Mouse (Mus musculus): ENCODE data around the gene Olfr867. TPM values are rescaled to one million over a fixed set of nuclear protein-coding genes. Genes with fewer than 3 reads are reported as not detected.

Gene Olfr867
- not detected in 2 replicates for polyA plus RNA-seq (2015; fragmentation: Nextera tagmentation; extraction: Ambion mirVana)

GRCm38 (mm10) chr9:20057462-20057861 lies at the start of gene Olfr867:
Gene Olfr867, minus strand, starts transcription at chr9:20057562.
- Histone ChIP-seq H3K36me3 (ENCODE audit: control insufficient read depth, insufficient read depth, low read length) (no peaks in the 10 kb centered on the region), H3K4me1 (ENCODE audit: control insufficient read depth, insufficient read depth, low read length) (no peaks in the 10 kb centered on the region), H3K4me2 (ENCODE audit: low read length) (no peak within 1 kb of the TSS), H3K27me3 (ENCODE audit: control insufficient read depth, insufficient read depth, low read depth, low read length) (no peaks in the 10 kb centered on the region), H3K9me3 (replicated peaks; ENCODE audit: control insufficient read depth, low read length, poor library complexity, severe bottlenecking) (0 out of 2 replicates have a peak, but pooled peaks cover 2% of the 10 kb centered on the region), H3K27ac (ENCODE audit: low read length) (no peak within 1 kb of the TSS), H3K9ac (ENCODE audit: low read depth, low read length) (no peak within 1 kb of the TSS), H3K4me3 (ENCODE audit: low read depth, low read length) (no peak within 1 kb of the TSS)
- 66% methylated on average over 1 of the region's 1 CpGs for WGBS
- ATAC-seq = no peak

DNA sequence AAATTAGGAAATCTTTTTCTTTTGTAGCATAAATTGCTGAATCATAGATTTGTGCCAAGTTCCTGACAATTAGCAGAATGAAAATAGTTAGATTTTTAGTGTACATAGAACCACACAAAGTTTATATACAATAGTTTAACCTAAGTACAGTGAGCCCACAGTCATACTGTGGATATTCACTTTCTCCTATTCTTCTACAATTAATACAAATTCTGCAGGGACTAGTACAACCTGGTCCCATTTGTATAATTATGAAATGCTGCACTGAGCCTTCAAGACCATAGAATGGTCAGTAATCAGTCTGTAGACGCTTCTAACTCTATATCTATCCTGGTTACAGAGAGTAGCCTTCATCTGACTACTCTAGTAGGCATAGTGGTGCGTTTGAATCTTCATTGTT lies 41.0 kb upstream of the Olfr867 start, which contains the start of gene Olfr868:
TSS of gene Olfr868 (plus strand) at position 301 of the 400 bp plus-strand sequence.
- H3K9me3 ChIP-seq (replicated peaks; ENCODE audit: control insufficient read depth, low read length, poor library complexity, severe bottlenecking) = peaks cover 6% of the 10 kb centered on the region
- no peak within 1 kb of the TSS for H3K4me3 ChIP-seq (ENCODE audit: low read depth, low read length)
- WGBS = 40% methylated on average over 2 of the region's 2 CpGs
- H3K4me1 ChIP-seq (ENCODE audit: control insufficient read depth, insufficient read depth, low read length) = no peaks in the 10 kb centered on the region
- H3K27me3 ChIP-seq (ENCODE audit: control insufficient read depth, insufficient read depth, low read depth, low read length) = no peaks in the 10 kb centered on the region
- ATAC-seq = no peak
- H3K4me2 ChIP-seq (ENCODE audit: low read length) = no peak within 1 kb of the TSS
- no peaks in the 10 kb centered on the region for H3K36me3 ChIP-seq (ENCODE audit: control insufficient read depth, insufficient read depth, low read length)
- no peak within 1 kb of the TSS for H3K9ac ChIP-seq (ENCODE audit: low read depth, low read length)
- H3K27ac ChIP-seq (ENCODE audit: low read length) = no peak within 1 kb of the TSS

- Histone ChIP-seq H3K36me3 (ENCODE audit: control insufficient read depth, insufficient read depth, low read length) (no peaks in the 10 kb centered on the region), H3K4me1 (ENCODE audit: control insufficient read depth, insufficient read depth, low read length) (no peaks in the 10 kb centered on the region), H3K27ac (ENCODE audit: low read length) (no peak overlapping the region), H3K4me2 (ENCODE audit: low read length) (no peak overlapping the region), H3K9ac (ENCODE audit: low read depth, low read length) (no peak overlapping the region), H3K27me3 (ENCODE audit: control insufficient read depth, insufficient read depth, low read depth, low read length) (no peaks in the 10 kb centered on the region), H3K9me3 (replicated peaks; ENCODE audit: control insufficient read depth, low read length, poor library complexity, severe bottlenecking) (peaks cover 10% of the 10 kb centered on the region; the same call in 1 of the 2 replicates), H3K4me3 (ENCODE audit: low read depth, low read length) (no peak overlapping the region)
- no peak for ATAC-seq
- WGBS = 69% methylated on average over 7 of the region's 7 CpGs
Observed at GRCm38 (mm10) chr9:20073523-20074177, 16.3 kb upstream of the Olfr867 start.

DNA sequence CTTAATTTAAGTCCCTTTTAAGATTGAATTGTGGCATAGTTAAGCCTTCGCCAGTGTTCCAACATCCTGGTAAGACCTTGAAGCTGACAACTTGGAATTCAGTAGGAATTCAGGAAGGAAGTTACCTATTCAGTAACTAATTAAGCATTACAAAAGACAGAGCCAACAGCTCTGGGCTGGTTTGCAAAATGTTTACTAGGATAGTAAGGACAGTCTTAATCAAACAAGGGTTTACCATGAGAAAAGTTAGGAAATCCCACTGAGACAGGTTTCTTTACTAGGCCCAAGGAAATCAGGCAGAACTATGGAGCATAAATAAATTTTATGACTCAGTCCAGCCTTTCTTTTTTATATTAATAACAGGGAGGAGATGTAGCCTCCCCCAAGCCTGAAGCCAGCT lies 13.9 kb upstream of the Olfr867 start:
- H3K4me1 ChIP-seq (ENCODE audit: control insufficient read depth, insufficient read depth, low read length) = no peaks in the 10 kb centered on the region
- H3K9ac ChIP-seq (ENCODE audit: low read depth, low read length) = no peak overlapping the region
- no peak overlapping the region for H3K4me3 ChIP-seq (ENCODE audit: low read depth, low read length)
- no peaks in the 10 kb centered on the region for H3K27me3 ChIP-seq (ENCODE audit: control insufficient read depth, insufficient read depth, low read depth, low read length)
- WGBS = 95% methylated on average over 1 of the region's 1 CpGs
- no peak overlapping the region for H3K27ac ChIP-seq (ENCODE audit: low read length)
- H3K4me2 ChIP-seq (ENCODE audit: low read length) = no peak overlapping the region
- no peaks in the 10 kb centered on the region for H3K36me3 ChIP-seq (ENCODE audit: control insufficient read depth, insufficient read depth, low read length)
- no peak for ATAC-seq
- peaks cover 10% of the 10 kb centered on the region; the same call in 1 of the 2 replicates for H3K9me3 ChIP-seq (replicated peaks; ENCODE audit: control insufficient read depth, low read length, poor library complexity, severe bottlenecking)

DNA sequence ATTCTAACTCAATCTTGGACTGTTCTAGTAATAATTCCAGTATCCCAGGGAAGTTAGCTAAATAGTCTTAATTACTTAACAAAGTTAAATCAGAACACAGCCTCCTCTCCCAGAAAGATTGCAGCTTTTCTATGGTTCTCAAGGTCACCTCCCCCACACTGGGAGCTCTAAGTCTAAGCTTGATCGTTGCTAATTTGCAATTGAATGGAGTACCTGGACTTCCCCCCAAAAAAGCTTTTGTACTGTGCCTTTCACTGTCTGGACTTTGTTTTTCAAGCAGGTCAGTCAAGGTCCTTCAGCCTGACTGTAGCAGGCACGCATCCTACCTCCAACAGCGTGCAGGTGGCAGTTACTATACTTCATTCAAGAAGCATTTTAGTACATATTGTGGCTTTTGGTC lies 12.9 kb upstream of the Olfr867 start:
- no peaks in the 10 kb centered on the region for H3K36me3 ChIP-seq (ENCODE audit: control insufficient read depth, insufficient read depth, low read length)
- H3K4me3 ChIP-seq (ENCODE audit: low read depth, low read length) = no peak overlapping the region
- H3K4me1 ChIP-seq (ENCODE audit: control insufficient read depth, insufficient read depth, low read length) = no peaks in the 10 kb centered on the region
- H3K27ac ChIP-seq (ENCODE audit: low read length) = no peak overlapping the region
- no peak overlapping the region for H3K9ac ChIP-seq (ENCODE audit: low read depth, low read length)
- H3K9me3 ChIP-seq (replicated peaks; ENCODE audit: control insufficient read depth, low read length, poor library complexity, severe bottlenecking) = peaks cover 10% of the 10 kb centered on the region; the same call in 1 of the 2 replicates
- no peak overlapping the region for H3K4me2 ChIP-seq (ENCODE audit: low read length)
- no peaks in the 10 kb centered on the region for H3K27me3 ChIP-seq (ENCODE audit: control insufficient read depth, insufficient read depth, low read depth, low read length)
- WGBS = 62% methylated on average over 3 of the region's 3 CpGs
- no peak for ATAC-seq

DNA sequence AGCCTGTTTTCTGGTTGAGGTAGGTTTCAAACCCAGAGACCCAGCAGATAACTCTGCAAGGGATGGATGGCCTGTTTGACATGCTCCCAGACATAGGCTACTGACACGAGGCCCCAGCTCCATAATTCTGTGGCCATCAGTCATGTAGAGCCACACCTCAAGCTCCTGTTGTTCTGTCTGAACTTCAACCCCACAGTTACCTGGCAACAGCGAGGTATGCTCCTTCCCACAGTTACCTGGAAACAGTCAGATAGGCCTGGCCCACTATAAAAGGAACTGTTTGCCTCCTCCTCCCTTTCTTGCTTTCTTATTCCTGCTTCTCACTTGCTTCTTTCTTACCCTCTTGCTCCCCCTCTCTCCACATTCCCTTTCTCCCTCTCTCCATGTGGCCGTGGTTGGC lies 9.4 kb downstream of the Olfr867 start:
- no peak overlapping the region for H3K4me2 ChIP-seq (ENCODE audit: low read length)
- H3K4me1 ChIP-seq (ENCODE audit: control insufficient read depth, insufficient read depth, low read length) = no peaks in the 10 kb centered on the region
- 72% methylated on average over 3 of the region's 3 CpGs for WGBS
- H3K27ac ChIP-seq (ENCODE audit: low read length) = no peak overlapping the region
- ATAC-seq = no peak
- H3K36me3 ChIP-seq (ENCODE audit: control insufficient read depth, insufficient read depth, low read length) = no peaks in the 10 kb centered on the region
- H3K4me3 ChIP-seq (ENCODE audit: low read depth, low read length) = no peak overlapping the region
- H3K9me3 ChIP-seq (replicated peaks; ENCODE audit: control insufficient read depth, low read length, poor library complexity, severe bottlenecking) = peaks cover 32% of the 10 kb centered on the region
- no peaks in the 10 kb centered on the region for H3K27me3 ChIP-seq (ENCODE audit: control insufficient read depth, insufficient read depth, low read depth, low read length)
- no peak overlapping the region for H3K9ac ChIP-seq (ENCODE audit: low read depth, low read length)

GRCm38 (mm10) chr9:20027935-20028334 lies 29.4 kb downstream of the Olfr867 start, which contains the start of gene Olfr866:
Gene Olfr866, minus strand, starts transcription at chr9:20028035.
- H3K9me3 ChIP-seq (replicated peaks; ENCODE audit: control insufficient read depth, low read length, poor library complexity, severe bottlenecking) = peaks cover 9% of the 10 kb centered on the region
- no peak for ATAC-seq
- H3K4me2 ChIP-seq (ENCODE audit: low read length) = no peak within 1 kb of the TSS
- H3K4me1 ChIP-seq (ENCODE audit: control insufficient read depth, insufficient read depth, low read length) = no peaks in the 10 kb centered on the region
- H3K4me3 ChIP-seq (ENCODE audit: low read depth, low read length) = no peak within 1 kb of the TSS
- 82% methylated on average over 2 of the region's 2 CpGs for WGBS
- no peak within 1 kb of the TSS for H3K9ac ChIP-seq (ENCODE audit: low read depth, low read length)
- H3K27me3 ChIP-seq (ENCODE audit: control insufficient read depth, insufficient read depth, low read depth, low read length) = no peaks in the 10 kb centered on the region
- H3K27ac ChIP-seq (ENCODE audit: low read length) = no peak within 1 kb of the TSS
- no peaks in the 10 kb centered on the region for H3K36me3 ChIP-seq (ENCODE audit: control insufficient read depth, insufficient read depth, low read length)

Small RNAs within 50 kb of the gene (microRNA-seq; reads per million reads assigned to microRNA genes)
- not detected for gene Gm26231
- not detected for gene Gm44395

Other genes with a start within 250 kb of the Olfr867 start
- not detected in 2 replicates for gene Olfr860, start 207.8 kb downstream of the Olfr867 start, polyA plus RNA-seq (2015; fragmentation: Nextera tagmentation; extraction: Ambion mirVana)
- not detected in 2 replicates for gene Olfr862, start 169.6 kb downstream of the Olfr867 start, polyA plus RNA-seq (2015; fragmentation: Nextera tagmentation; extraction: Ambion mirVana)
- 0.07 and 0.13 TPM in 2 replicates for gene Olfr77, start 140.7 kb downstream of the Olfr867 start, polyA plus RNA-seq (2015; fragmentation: Nextera tagmentation; extraction: Ambion mirVana)
- gene Olfr866, start 29.5 kb downstream of the Olfr867 start, polyA plus RNA-seq (2015; fragmentation: Nextera tagmentation; extraction: Ambion mirVana) = not detected in 2 replicates
- gene Olfr868, start 41.1 kb upstream of the Olfr867 start, polyA plus RNA-seq (2015; fragmentation: Nextera tagmentation; extraction: Ambion mirVana) = not detected in 2 replicates
- not detected in 2 replicates for gene Olfr869, start 71.4 kb upstream of the Olfr867 start, polyA plus RNA-seq (2015; fragmentation: Nextera tagmentation; extraction: Ambion mirVana)
- not detected in 2 replicates for gene Olfr870, start 116.5 kb upstream of the Olfr867 start, polyA plus RNA-seq (2015; fragmentation: Nextera tagmentation; extraction: Ambion mirVana)
- not detected in 2 replicates for gene Olfr871, start 154.6 kb upstream of the Olfr867 start, polyA plus RNA-seq (2015; fragmentation: Nextera tagmentation; extraction: Ambion mirVana)
- gene Olfr872, start 179.6 kb upstream of the Olfr867 start, polyA plus RNA-seq (2015; fragmentation: Nextera tagmentation; extraction: Ambion mirVana) = not detected in 2 replicates
- not detected in 2 replicates for gene Olfr39, start 224.8 kb upstream of the Olfr867 start, polyA plus RNA-seq (2015; fragmentation: Nextera tagmentation; extraction: Ambion mirVana)
- gene Olfr873, start 241.0 kb upstream of the Olfr867 start, polyA plus RNA-seq (2015; fragmentation: Nextera tagmentation; extraction: Ambion mirVana) = not detected in 2 replicates

Data from midbrain, embryonic 16.5 days (tissue).